Mouse (Mus musculus) intestine, embryonic 14.5 days (tissue): ENCODE measurements at regions not wholly inside any gene's neighbourhood (a gene's known extent, or its start where the extent isn't known, plus 50 kb on each side); places are given as distances from the start of the nearest gene placed in this dataset.

ENCODE experiments used
- ATAC-seq: fragments of 200-750 bp; cut with Nextera tagmentation; replicated peaks from 2 replicates; pipeline ENCODE4 v1.8.0; 2017; ENCODE audit warnings: low read depth, moderate number of reproducible peaks, moderate TSS enrichment, moderate library complexity; ENCODE audit not compliant: low FRiP score, low TSS enrichment
- DNase-seq: peaks from one replicate; pipeline ENCODE4 v3.0.0-alpha.2; 2018; ENCODE audit warnings: low spot score
- H3K27ac ChIP-seq: fragments of 300-500 bp; sonication (generic); 2 replicates; pipeline ENCODE4 v1.5.1; 2014; ENCODE audit warnings: low read depth, mild to moderate bottlenecking, control low read depth
- H3K27me3 ChIP-seq: fragments of 300-500 bp; sonication (generic); replicated peaks from 2 replicates; pipeline ENCODE4 v1.6.1; 2014; ENCODE audit warnings: low read length, control low read depth; ENCODE audit not compliant: control insufficient read depth, insufficient read depth
- H3K36me3 ChIP-seq: fragments of 300-500 bp; sonication (generic); 2 replicates; pipeline ENCODE4 v1.6.1; 2014; ENCODE audit warnings: low read length, control low read depth; ENCODE audit not compliant: control insufficient read depth, insufficient read depth
- H3K4me1 ChIP-seq: fragments of 300-500 bp; sonication (generic); replicated peaks from 2 replicates; pipeline ENCODE4 v1.6.1; 2014; ENCODE audit warnings: low read length, control low read depth, mixed read lengths; ENCODE audit not compliant: control insufficient read depth, insufficient read depth
- H3K4me2 ChIP-seq: fragments of 300-500 bp; sonication (generic); 2 replicates; pipeline ENCODE4 v1.6.1; 2014; ENCODE audit warnings: low read length
- H3K4me3 ChIP-seq: fragments of 300-500 bp; sonication (generic); 2 replicates; pipeline ENCODE4 v1.5.1; 2014; ENCODE audit warnings: low read depth, low read length, control low read depth, mixed read lengths
- H3K9ac ChIP-seq: fragments of 300-500 bp; sonication (generic); 2 replicates; pipeline ENCODE4 v1.6.1; 2014; ENCODE audit warnings: mild to moderate bottlenecking, low read length
- H3K9me3 ChIP-seq: fragments of 300-500 bp; sonication (generic); 2 replicates; pipeline ENCODE4 v1.6.1; 2016; ENCODE audit warnings: low read length, control low read depth; ENCODE audit not compliant: control insufficient read depth
- WGBS: fragments of 180-500 bp; shearing (Covaris S2); extraction: QIAGEN DNeasy Blood & Tissue Kit; methylation state at CpG from one replicate; pipeline ENCODE4 v1.1.7; 2014; 5-methylcytosine and 5-hydroxymethylcytosine counted together

DNA sequence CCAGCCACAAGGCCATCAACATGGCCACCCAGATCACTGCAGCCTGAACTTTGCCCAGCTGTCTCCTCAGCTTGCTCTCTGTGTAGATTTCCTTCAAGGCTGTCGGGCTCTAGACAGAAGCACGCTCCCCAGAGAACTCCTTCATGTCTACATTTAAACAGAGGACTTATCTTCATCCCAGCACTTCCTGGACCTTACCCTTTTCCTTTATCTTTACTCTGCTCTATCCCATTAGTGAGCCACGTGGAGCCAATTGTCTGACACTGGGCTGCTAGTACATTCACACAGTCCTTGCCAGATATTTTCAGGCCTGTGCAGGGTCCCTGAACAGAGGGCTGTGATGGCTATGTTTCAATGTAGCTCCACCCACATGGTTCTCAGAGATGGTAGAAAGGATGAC, 204.7 kb upstream of the Myt1l start:
- 44% methylated on average over 3 of the region's 3 CpGs for WGBS
- Histone ChIP-seq H3K4me3 (no peak overlapping the region), H3K27me3 (no peaks in the 10 kb centered on the region), H3K27ac (no peak overlapping the region), H3K4me2 (no peak overlapping the region), H3K36me3 (no peaks in the 10 kb centered on the region), H3K4me1 (no peaks in the 10 kb centered on the region), H3K9me3 (no peaks in the 10 kb centered on the region), H3K9ac (no peak overlapping the region)
- DNase-seq, result no peak
- no peak for ATAC-seq

DNA sequence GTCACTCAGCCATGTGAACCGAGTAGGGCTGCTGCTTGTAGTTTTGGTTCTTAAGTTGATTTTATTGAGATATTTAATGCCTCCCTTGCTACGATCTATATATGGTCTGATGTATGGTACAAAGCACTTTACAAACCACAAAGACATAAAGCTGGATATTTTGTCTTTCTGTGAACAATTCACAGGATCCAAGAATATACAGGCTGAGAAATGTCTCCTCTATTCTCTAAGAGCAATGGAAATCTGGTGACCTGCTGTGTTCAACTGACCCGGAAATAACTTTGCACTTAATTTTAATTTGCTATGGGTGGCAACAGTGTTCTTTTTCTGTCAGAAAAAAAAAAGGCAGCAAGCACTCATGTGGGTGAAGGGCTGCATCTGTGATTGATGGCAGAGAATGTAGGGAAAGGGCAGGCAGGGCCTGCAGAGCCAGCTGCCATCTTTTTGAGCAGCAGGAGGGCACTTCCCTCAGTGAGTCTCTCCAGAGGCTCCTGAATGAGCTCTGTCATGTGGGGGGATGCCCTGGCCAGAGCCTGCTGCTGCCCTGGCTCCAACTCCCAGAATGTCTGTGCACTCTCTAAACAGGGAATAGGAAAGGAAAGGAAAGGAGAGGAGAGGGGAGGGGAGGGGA, 192.2 kb upstream of the Myt1l start:
- 75% methylated on average over 3 of the region's 3 CpGs for WGBS

DNA sequence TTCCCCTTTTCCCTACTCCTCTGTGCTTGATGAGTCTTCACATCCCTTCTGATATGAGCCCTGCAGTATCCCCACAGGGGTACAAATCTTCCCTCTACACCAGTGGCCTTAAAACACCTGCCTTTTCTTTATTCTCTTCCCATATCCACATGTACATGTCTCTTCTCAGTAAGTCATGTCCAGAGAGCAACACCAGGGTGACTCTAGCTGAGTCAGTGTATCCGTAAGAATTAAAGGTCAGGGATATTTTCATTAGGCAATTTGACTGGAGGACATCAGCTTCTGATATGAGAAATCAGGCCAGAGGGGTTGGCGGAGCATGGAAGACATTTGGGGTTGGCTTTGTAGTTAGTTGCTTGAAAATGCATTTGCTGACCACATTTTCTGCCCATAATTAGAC, 190.8 kb upstream of the Myt1l start:
- DNase-seq (no peak), ATAC-seq (no peak)
- H3K9ac ChIP-seq, result no peak overlapping the region
- no peaks in the 10 kb centered on the region for H3K36me3 ChIP-seq
- 85% methylated on average over 2 of the region's 2 CpGs for WGBS
- H3K27ac ChIP-seq, result no peak overlapping the region
- no peak overlapping the region for H3K4me2 ChIP-seq
- no peaks in the 10 kb centered on the region for H3K4me1 ChIP-seq
- no peaks in the 10 kb centered on the region for H3K9me3 ChIP-seq
- H3K4me3 ChIP-seq, result no peak overlapping the region
- H3K27me3 ChIP-seq, result no peaks in the 10 kb centered on the region

More for the DNA sequence above, 192.2 kb upstream of the Myt1l start:
- no peaks in the 10 kb centered on the region for H3K36me3 ChIP-seq
- no peaks in the 10 kb centered on the region for H3K27me3 ChIP-seq
- no peak overlapping the region for H3K9ac ChIP-seq
- no peaks in the 10 kb centered on the region for H3K4me1 ChIP-seq
- ATAC-seq, result no peak
- H3K27ac ChIP-seq, result no peak overlapping the region
- no peaks in the 10 kb centered on the region for H3K9me3 ChIP-seq
- H3K4me3 ChIP-seq, result no peak overlapping the region
- H3K4me2 ChIP-seq, result no peak overlapping the region
- DNase-seq, result no peak

DNA sequence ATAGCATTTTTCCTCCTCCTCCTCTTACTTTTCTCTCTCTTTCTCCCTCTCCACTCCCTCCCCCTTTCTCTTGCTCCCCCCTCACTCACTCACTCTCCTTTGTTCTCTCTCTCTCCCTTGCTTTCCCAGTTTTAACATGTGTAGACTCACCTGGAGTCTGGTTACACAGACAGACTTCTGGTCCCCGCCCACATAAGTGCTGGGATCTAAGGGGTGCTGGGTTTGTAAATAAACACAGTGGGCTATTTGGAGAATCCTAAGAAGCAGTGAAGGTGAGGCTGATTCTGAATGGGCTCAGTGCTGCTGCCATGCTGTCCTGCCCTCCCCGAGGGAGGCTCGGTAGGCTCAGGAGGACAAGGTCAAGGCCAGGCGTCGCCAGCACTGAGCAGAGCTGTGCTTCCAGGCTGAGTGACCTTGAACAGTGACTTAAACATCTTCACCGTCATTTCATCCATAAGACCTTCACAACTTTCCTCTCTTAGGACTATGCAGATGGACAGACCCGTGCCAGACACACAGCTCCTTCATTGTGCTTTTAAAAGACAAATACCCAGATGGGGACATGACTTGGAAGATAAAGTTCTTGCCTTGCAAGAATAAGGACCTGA, 186.7 kb upstream of the Myt1l start:
- H3K9me3 ChIP-seq, result no peaks in the 10 kb centered on the region
- no peaks in the 10 kb centered on the region for H3K27me3 ChIP-seq
- ATAC-seq (no peak), DNase-seq (no peak)
- no peak overlapping the region for H3K4me2 ChIP-seq
- no peaks in the 10 kb centered on the region for H3K4me1 ChIP-seq
- H3K36me3 ChIP-seq, result no peaks in the 10 kb centered on the region
- H3K4me3 ChIP-seq, result no peak overlapping the region
- 46% methylated on average over 7 of the region's 7 CpGs for WGBS
- no peak overlapping the region for H3K27ac ChIP-seq
- no peak overlapping the region for H3K9ac ChIP-seq

DNA sequence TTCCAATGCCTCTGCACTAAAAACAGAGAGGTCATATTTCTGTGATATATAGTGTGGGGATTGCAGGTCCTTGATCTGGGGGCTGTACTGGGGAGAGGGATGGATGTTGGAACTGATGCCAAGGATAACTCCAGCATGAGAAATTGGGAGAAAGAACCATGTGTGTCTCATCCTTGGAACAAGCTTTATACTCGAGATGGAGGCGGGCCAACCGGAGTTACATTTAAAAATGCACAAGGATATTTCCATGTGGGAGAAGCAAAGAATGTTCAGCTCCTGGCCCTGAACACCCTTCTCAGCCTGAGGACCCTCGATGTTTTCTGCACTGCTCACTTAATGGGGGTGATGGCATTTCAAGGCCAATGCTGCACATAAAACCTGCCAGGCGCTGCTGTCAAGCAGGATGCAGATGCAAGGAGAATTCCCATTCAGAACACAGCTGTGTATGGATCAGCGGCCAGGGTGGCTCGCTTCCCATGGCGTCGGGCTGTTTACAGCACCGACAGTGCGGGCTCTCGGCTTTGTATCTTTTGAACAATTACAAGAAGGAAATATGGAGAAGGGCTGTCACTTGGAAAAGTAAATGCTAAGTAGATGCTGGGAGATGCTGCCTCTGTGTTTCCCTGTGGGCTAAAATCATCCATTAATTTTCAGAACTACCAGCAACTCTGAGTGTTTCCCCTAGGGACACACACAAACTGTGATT, 184.9 kb upstream of the Myt1l start:
- WGBS, result 61% methylated on average over 12 of the region's 12 CpGs
- Histone ChIP-seq H3K4me1 (no peaks in the 10 kb centered on the region), H3K36me3 (no peaks in the 10 kb centered on the region), H3K9ac (no peak overlapping the region), H3K4me2 (no peak overlapping the region), H3K27me3 (no peaks in the 10 kb centered on the region), H3K4me3 (no peak overlapping the region), H3K27ac (no peak overlapping the region), H3K9me3 (no peaks in the 10 kb centered on the region)
- ATAC-seq, result no peak
- no peak for DNase-seq

DNA sequence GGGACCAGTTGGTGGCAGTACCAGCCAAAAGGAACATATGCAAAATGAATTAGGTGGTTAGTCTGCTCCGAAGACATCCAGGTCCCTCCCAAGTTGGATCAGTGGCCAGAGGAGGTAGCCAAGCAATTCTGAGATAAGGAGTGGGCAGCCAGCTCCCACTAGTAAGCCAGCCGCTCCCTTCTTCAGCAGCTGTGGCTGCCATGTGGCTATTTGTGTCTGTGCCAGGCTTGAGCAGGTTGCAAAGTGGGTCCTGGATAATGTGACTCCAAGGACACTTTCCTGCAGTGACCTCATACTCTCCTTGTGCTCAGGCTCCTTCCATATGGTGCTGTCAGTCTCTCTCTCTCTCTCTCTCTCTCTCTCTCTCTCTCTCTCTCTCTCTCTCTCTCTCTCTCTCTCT, 179.5 kb upstream of the Myt1l start:
- no peak overlapping the region for H3K4me3 ChIP-seq
- no peaks in the 10 kb centered on the region for H3K9me3 ChIP-seq
- no peaks in the 10 kb centered on the region for H3K27me3 ChIP-seq
- H3K4me2 ChIP-seq, result no peak overlapping the region
- H3K4me1 ChIP-seq, result no peaks in the 10 kb centered on the region
- WGBS, result 76% methylated on average over 2 of the region's 2 CpGs
- ATAC-seq (no peak), DNase-seq (no peak)
- no peaks in the 10 kb centered on the region for H3K36me3 ChIP-seq
- H3K27ac ChIP-seq, result no peak overlapping the region
- no peak overlapping the region for H3K9ac ChIP-seq

DNA sequence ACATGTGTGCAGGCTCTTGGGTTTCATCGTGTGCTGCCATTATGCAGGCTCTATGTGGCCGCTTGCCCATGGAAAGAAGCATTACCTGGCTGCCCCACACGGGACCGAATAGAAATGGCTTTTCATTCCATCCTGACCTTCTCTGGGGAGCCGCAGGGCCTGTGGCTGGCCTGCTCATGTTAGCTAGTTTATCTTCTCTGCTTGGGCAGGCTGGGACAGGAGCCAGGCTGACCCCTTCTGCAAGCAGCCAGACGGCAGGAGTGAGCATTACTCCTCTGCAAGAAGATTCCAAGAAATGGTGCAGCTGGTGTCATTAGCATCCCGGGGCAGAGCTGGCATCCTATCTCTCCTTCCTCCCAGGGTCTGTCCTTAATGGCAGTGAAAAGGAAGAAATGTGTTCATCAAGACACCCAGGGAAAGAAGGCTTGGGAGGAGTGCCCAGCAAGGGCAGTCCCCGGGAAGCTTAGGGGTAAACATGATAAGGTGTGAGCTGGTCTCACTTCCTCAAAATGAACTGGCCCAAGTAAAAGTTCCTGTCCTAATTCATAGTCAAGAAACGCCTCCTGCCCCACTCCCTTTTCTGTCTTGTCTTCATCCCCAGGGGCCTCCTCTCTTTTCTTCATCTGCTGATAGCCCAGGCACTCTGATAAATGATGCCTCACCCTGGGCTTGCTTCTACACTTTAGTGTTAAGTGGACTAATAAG, 178.9 kb upstream of the Myt1l start:
- Histone ChIP-seq H3K9ac (no peak overlapping the region), H3K4me2 (no peak overlapping the region), H3K4me3 (no peak overlapping the region), H3K36me3 (no peaks in the 10 kb centered on the region), H3K4me1 (no peaks in the 10 kb centered on the region), H3K27me3 (no peaks in the 10 kb centered on the region), H3K9me3 (no peaks in the 10 kb centered on the region), H3K27ac (no peak overlapping the region)
- WGBS, result 53% methylated on average over 9 of the region's 9 CpGs
- ATAC-seq (no peak), DNase-seq (no peak)

DNA sequence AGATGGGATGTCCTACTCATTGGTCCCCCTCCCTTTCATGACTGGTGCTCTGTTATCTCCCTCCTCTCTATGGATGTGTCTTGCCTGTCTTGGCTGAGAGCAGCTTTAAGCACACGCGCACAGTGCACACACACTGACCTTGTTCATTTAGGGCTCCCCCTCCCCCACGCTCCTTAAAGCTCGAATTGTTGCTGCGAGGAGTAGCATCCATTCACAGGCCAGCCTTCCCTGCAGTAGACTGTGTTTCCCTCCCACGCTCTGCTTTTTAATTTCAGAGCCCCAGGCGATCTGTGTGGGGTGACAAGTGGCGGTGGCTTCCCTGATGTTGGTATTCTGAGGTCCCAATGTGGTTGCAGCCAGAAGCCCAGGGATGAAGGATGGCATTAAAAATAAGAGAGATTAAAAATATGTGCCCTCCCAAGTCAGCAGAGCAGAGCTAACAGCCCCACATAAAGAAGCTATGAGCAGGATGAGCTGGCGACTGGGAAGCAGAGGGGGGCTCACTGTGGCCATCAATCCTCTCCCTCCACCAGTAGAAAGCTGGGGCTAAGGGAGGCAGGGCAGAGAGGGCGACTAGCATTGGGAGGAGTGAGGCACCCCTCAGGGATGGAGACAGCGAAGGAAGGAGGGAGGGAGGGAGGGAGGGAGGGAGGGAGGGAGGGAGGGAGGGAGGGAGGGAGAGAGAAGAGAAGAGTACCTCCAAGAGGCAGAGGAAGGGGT, 174.2 kb upstream of the Myt1l start:
- DNase-seq, result no peak
- Histone ChIP-seq H3K27me3 (no peaks in the 10 kb centered on the region), H3K9me3 (no peaks in the 10 kb centered on the region), H3K4me2 (no peak overlapping the region), H3K36me3 (no peaks in the 10 kb centered on the region), H3K4me1 (0 out of 2 replicates have a peak, but pooled peaks cover 3% of the 10 kb centered on the region), H3K9ac (no peak overlapping the region), H3K4me3 (no peak overlapping the region), H3K27ac (no peak overlapping the region)
- ATAC-seq, result no peak
- WGBS, result 43% methylated on average over 10 of the region's 11 CpGs
